Mouse (Mus musculus) CD8-positive naive resting alpha-beta T cell, adult 2 months (primary cell): ENCODE results near the gene Efna5.

Source experiments
- DNase-seq, 2 experiments: peaks; one replicate each; pipeline ENCODE4 v3.0.0; 2022; ENCODE audit warnings: low read depth in 2 of 2, low spot score in 2 of 2

Efna5 gene

GRCm38 (mm10) chr17:62717426-62718131 lies 163.5 kb downstream of the Efna5 start:
- DNase-seq = no peak

GRCm38 (mm10) chr17:62713455-62713854 lies 167.7 kb downstream of the Efna5 start:
- DNase-seq = no peak

GRCm38 (mm10) chr17:62706418-62706817 lies 174.7 kb downstream of the Efna5 start:
- no peak for DNase-seq

- DNase-seq = no peak
Measured at GRCm38 (mm10) chr17:62702020-62702814, 178.9 kb downstream of the Efna5 start.

GRCm38 (mm10) chr17:62700791-62701602 lies 180.1 kb downstream of the Efna5 start:
- no peak for DNase-seq

GRCm38 (mm10) chr17:62694958-62695437 lies 186.1 kb downstream of the Efna5 start:
- no peak for DNase-seq

GRCm38 (mm10) chr17:62692242-62692641 lies 188.9 kb downstream of the Efna5 start:
- no peak for DNase-seq

- no peak for DNase-seq
Measured at GRCm38 (mm10) chr17:62691201-62691715, 189.9 kb downstream of the Efna5 start.

GRCm38 (mm10) chr17:62690256-62690655 lies 190.9 kb downstream of the Efna5 start:
- no peak for DNase-seq

- DNase-seq = no peak
Measured at GRCm38 (mm10) chr17:62689646-62690045, 191.5 kb downstream of the Efna5 start.

GRCm38 (mm10) chr17:62687369-62687768 lies 193.7 kb downstream of the Efna5 start:
- no peak for DNase-seq

- no peak for DNase-seq
Measured at GRCm38 (mm10) chr17:62685181-62685580, 195.9 kb downstream of the Efna5 start.

- DNase-seq = no peak
Measured at GRCm38 (mm10) chr17:62683142-62683541, 198.0 kb downstream of the Efna5 start.

- no peak for DNase-seq
Measured at GRCm38 (mm10) chr17:62681726-62682125, 199.4 kb downstream of the Efna5 start.

GRCm38 (mm10) chr17:62680737-62681136 lies 200.4 kb downstream of the Efna5 start:
- DNase-seq = no peak

- no peak for DNase-seq
Measured at GRCm38 (mm10) chr17:62676832-62677231, 204.3 kb downstream of the Efna5 start.

- DNase-seq = no peak
Measured at GRCm38 (mm10) chr17:62676409-62676808, 204.7 kb downstream of the Efna5 start.

GRCm38 (mm10) chr17:62675811-62676255 lies 205.3 kb downstream of the Efna5 start:
- DNase-seq = no peak

- no peak for DNase-seq
Measured at GRCm38 (mm10) chr17:62672068-62672467, 209.0 kb downstream of the Efna5 start.

- DNase-seq = no peak
Measured at GRCm38 (mm10) chr17:62666761-62667160, 214.4 kb downstream of the Efna5 start.

- DNase-seq = no peak
Measured at GRCm38 (mm10) chr17:62665823-62666222, 215.3 kb downstream of the Efna5 start.
